Mouse (Mus musculus) frontal cortex, adult 2 months (tissue): ENCODE measurements around the gene Pou2f2. TPM values are rescaled to one million over a fixed set of nuclear protein-coding genes. Genes with fewer than 3 reads are reported as not detected.

Experiments used
- DNase-seq, 2 experiments: peaks; one replicate each; pipeline ENCODE4 v3.0.0; 2022; ENCODE audit warnings: low spot score in 1 of 2; ENCODE audit errors: extremely low spot score in 1 of 2
- polyA plus RNA-seq: library from polyadenylated mRNA; depleted of rRNA; stranded (reverse); fragments of >200 nt; gene quantifications from 2 replicates; pipeline ENCODE4 v1.2.3, GENCODE M21; 2012

Gene Pou2f2
- polyA plus RNA-seq, 1 experiment = 11.5 TPM

DNA sequence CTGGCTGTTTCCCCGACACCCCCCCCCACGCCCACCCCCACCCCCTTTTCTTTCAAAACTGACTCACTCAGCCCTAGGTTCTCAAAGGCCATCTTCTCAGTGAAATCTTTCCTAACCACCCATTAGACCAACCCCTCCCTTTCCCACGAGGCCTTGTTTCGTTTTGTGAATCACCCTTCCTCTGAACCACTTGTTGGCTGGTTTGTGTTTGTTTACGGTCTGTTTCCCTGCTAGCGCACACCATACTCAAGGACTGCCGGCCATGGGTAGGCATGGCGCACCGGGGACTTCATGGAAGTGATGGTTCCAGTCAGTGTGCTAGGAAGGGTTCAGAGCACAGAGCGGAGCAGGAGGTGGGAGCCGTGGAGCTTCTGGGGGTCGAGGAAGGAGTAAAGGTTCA is 70.2 kb downstream of the Pou2f2 start:
- DNase-seq = no peak

DNA sequence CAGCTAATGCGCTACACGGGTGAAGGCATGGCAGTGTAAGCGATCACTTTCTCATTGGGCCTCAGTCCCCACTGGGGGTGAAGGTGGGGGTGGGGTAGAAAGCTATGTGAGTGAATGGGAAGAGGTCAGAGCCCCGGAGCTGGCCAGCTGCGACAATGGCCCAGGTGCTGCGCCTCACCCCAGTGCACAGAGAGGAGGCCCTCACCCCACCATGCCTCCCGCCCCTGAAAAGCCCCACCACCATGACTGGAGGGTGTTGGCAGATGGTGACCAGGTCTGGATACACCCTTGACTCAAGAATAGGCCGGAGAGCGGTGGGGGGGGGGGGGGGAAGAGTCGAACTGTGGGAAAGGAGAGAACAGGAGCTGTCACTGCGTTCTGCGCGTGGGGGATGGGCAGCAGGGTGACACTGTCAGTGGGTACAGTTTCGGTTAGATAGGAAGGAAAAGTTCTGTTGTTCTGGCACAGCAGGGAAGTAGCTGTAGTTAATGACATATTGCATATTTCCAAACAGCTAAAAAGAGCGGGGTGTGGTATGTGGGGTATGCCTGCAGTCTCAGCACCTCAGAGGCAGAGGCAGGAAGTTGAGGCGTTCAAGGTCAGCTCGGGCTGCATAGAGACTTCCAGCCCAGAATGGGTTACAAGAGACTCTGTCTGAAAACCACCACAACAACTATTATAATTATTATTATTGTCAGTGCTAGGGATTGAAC is 72.6 kb downstream of the Pou2f2 start:
- no peak for DNase-seq

DNA sequence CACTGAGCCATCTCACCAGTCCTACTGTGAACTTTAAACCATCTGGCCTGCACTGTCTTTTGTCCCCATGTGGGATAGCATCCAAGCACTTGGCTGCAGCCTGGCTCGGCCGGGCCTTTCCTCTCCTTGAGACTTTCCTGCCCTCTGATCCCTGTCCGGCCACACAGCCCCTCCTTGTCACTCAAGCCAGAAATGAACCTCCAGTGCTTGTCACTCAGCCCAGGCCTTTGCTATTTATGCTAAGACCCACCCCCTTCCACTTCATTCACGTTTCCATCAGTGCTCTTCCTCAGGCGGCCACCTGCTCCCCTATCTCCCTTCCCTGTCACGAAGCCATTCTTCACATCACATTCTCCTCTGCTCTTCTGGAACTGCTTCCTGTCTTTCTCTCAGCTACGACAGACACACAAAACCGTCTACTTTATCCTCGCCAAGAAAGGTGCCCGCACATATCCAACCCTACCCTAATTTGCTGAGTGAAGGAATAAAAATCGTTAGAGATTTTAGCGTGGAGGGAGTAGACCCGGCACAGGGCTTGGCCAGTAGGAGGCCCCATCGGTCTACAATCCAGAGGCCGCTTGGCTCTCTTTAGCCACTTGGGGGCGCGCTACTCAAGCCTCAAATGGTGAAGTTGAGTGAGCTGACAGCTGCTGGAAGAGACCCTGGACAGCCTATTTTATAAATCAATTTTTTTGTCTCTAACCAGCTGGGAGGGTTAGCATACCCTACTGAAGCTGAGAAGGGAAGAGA is 73.9 kb downstream of the Pou2f2 start:
- DNase-seq = peak in 1 of 2 experiments; percentile 91

DNA sequence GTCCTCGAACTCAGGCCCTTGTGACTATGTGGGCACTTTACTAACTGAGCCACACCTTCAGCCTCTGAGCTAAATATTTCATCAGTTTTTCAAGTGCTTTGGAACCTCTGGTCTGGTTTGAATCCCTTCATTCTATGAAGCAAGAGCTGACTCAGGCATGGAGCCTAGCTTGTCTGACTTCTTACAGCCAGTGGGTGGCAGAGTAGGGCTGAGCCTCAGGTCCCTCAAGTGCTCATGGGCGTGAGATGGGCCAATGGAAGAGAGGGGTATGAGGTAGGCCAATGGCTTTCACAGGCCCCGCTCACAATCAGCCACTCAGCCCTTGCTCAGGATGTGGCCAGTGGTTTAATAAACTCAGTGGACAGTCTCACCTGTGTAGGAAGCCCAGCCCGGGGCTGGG is 79.9 kb downstream of the Pou2f2 start:
- no peak for DNase-seq

DNA sequence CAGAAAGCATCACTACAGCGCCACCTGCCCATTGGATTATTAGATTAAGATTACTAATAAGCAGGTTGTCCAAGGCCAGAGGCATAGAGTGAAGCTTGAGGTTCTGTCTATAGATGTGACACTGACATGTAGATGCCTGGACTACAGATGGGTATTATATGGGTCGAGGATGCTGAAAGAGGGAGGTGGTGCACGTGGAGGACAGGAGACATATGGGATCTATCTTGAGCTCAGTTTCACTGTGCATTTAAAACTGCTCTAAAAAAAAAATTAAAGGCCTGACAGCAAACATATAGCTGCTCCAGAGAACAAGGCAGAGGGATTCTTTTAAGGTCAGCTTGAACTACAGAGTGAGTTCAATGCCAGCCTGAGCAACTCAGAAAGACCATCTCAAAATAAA is 81.4 kb downstream of the Pou2f2 start:
- peak; percentile 49 to 51 for DNase-seq

DNA sequence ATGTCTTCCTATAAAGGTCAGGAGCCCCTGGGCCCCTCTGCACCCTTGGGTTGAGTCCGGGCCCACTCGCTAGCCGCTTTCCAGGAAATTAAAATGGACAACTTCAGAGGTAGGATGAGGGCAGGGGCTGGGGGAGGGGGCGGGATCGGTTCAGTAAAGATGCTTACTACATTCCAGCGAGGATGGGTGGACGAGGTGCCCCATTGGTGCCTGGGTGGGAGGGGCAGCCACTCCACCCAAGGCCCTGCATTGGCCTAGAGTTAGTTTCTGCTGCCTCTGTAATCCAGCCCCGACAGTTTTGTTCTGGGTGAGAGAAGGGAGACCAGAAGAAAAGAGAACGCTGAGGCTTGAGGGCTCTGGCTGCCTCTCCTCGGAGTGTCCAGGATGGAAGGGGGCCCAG is 89.7 kb downstream of the Pou2f2 start:
- DNase-seq = no peak

DNA sequence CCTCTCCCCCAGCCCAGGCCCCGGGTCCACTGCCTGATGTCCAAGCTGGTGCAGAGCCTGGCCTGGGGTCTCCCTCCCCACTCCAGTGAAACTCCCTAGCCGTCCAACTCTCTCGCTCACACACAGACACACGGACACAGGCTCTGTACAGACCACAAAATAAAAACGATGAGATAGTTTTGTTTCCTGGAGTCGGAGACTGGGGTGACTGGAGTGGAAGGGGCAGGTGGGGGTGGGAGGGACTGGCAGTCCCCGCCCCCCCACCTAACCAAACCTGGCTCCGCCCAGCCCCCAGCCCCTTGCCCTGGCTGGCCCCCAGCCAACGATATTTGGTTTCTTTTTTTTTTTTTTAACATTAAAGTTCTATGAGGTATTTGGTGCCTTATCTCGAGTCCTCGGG is 90.6 kb downstream of the Pou2f2 start:
- no peak for DNase-seq

DNA sequence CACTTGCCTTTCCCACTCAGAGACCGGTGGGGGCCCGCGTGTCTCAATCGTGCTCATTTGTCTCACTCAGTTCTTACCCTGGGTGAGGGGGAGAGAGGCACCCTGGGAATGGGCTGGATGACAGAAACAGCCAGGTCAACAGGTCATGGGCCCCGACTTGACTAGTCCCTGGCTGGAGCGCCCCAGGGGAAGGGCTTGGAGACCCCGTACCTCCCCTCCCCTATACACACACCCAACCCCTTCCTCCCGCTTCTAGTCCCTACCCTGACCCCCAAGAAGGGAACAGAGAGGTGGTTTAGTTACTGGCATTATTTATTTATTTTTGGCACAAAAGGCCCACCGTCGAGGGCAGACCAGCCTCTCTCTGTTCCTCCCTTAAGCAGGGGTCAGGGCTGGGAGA is 91.0 kb downstream of the Pou2f2 start:
- DNase-seq = no peak

DNA sequence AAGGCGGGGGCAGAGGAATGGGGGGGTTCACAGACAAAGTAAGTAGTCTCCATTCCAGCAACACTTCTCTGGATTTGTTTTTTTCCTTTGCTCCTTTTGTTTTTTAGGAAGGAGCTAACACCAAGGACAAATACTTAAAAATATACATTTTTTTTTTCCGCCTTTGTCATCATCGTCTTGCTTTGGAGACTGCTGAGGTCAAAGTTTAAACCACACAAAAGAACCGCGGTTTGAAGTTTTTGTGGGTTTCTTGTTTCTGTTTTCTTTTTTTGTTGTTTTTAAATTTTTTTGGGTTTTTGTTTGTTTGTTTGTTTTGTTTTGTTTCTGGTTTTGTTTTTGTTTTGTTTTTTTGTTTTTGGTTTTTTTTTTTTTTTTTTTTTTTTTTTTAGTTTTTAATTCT is 91.6 kb downstream of the Pou2f2 start:
- DNase-seq = no peak

DNA sequence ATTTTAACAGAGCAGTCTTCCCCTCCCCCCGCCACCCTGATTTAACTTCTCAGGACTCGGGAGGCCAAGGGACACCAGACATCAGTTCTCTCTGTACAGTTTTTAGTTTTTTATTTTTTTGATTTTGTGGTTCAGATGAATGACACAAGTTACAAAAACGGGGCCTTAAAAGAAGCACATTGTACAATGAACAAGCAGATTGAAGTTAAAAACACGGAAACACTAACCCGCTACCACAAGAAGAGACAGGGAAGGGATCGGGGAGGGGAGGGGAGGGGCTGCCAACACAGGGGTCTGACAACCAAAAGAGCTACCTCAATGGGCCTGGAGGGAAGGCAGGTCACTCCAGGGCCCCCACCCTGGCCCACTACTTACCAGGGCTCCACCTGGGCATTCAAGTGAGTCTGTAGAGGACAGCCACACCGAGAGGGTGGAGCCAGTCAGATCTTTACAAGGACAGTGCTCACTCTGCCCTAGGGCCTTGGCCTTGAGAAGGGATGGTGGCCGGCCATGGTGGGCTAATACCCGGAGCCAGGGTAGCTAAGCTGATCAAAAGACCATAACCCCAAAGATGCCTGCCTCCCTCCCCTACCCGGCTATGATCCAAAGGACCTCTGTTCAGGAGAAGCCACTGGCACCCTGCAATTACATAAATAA is 92.1 kb downstream of the Pou2f2 start:
- DNase-seq = no peak

DNA sequence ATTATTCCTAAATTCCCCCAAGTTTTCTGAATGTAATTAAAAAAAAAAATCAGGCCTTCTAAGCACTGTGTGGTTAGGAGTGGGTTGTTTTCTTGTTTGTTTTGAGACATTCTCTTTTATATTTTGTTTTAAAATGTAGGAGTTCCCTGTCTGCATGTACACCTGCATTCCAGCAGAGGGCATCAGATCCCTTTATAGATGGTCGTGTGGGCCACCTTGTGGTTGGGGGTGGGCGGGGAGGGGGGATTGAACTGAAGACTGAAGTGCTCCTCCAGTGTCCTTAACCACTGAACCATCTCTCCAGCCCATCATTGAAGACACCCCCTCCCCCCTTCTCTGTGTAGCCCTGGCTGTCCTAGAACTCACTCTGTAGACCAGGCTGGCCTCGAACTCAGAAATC is 92.9 kb downstream of the Pou2f2 start:
- no peak for DNase-seq

DNA sequence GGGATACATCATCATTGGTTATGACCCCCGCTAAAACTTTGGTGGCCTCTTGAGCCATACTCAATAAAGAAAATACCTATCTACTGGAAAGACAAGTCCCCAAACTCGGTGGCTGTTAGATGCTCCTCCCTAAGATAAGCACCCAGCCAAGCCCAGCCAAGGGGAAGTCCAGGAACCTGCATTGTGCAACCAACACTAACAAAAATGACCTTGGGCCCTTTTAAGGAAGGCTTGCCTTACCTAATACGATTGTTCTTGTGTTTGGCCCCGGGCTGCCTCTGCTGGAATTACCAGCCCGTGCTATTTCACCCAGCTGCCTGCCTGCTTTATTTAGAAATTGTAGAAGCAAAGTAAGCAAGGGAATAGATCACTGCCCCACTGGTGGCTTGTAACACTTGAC is 94.9 kb downstream of the Pou2f2 start:
- no peak for DNase-seq

DNA sequence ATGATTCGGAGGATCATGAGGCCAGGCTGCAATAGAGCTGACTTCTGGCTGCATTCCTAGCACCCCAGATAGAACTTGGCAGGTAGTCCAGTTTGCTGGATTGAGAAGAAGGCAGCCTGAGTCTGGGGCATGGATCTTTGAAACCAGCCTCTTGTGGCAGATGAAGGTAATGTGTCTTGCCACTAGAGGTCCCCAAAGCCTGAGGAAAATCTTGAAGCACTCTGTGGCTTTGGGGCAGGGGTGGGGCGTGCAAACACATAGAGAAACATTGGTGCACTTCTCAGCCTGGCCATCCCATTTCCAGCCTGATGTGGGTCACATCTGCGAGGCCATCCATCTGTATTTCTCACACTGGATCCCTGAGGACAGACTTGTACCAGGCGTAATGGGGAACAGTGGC is 97.0 kb downstream of the Pou2f2 start:
- DNase-seq = peak in 1 of 2 experiments; percentile 70

DNA sequence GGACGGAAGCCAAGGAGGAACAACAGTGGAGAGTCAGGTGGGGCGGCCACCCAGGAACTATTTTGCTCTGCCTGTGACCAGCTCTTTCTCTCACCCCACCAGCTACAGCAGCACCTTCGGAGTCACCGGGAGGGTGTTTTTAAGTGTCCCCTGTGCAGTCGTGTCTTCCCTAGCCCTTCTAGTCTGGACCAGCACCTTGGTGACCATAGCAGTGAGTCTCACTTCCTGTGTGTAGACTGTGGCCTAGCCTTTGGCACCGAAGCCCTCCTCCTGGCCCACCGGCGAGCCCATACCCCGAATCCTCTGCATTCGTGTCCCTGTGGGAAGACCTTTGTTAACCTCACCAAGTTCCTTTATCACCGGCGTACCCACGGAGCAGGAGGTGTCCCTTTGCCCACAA is 99.1 kb downstream of the Pou2f2 start:
- no peak for DNase-seq

DNA sequence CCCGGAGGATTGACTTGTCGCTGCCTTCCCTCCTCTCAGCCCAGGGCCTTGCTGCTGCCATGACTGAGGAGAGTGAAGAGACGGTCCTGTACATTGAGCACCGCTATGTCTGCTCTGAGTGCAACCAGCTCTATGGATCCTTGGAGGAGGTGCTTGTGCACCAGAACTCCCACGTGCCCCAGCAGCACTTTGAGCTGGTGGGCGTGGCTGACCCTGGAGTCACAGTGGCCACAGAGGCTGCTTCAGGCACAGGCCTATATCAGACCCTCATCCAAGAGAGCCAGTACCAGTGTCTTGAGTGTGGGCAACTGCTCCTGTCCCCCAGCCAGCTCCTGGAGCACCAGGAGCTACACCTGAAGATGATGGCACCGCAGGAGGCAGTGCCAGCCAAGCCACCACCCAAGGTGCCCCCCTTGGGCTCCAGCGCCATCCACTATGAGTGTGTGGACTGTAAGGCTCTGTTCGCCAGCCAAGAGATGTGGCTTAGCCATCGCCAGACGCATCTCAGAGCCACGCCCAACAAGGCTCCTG is 100.0 kb downstream of the Pou2f2 start:
- DNase-seq = no peak

DNA sequence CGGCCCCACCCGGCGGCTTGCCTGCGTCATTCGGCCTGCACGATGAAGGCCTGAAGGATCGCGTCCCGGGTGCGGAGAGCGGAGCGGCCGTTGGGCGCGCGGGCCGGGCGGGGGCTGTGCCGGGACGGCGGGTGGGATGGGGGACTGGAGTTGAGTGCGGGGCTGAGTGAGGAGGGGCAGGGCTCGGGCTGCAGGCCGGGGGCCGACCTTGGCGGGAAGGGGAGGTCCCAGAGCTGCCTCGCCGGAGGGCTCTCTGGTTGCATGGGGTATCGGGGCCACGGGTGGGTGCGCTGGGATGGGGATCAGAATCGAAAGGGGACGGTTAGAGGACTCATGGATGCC is 102.1 kb downstream of the Pou2f2 start:
- no peak for DNase-seq

DNA sequence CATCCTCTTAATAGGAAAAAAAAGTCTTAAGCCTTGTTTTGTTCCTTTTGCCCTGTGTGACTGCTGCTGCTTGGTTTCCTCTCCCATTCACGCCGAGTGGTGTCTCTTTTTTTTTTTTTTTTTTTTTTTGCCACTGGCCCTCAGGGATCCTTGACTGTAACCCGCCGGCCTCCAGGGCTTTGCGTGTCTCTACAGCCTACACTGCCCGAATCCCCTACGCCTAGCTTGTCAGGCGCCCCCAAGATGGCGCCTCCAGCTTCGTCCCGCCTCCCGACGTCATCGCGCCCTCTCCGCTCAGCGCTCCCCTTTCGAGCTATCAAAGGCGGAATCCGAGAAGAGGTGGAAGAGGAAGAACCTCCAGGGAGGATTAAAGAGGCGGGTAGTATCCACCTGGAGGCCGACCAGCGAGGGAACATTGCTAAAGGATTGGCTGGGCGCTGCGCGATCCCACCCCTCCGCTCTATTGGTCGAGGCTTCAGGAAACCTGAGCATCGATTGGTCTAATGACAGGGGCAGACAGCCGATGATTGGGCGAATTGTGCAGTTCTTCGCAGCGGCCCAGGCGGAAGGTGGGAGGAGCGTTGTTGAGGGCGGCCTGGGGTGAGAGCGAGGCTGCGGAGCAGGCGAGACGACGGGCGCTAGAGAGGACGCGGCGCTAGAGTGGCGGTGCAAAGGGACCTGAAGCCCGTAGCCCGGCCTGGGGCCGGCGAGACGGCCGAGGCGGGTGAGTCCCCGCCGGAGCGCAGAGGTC is 102.7 kb downstream of the Pou2f2 start:
- peak; percentile 98 to 99 for DNase-seq

DNA sequence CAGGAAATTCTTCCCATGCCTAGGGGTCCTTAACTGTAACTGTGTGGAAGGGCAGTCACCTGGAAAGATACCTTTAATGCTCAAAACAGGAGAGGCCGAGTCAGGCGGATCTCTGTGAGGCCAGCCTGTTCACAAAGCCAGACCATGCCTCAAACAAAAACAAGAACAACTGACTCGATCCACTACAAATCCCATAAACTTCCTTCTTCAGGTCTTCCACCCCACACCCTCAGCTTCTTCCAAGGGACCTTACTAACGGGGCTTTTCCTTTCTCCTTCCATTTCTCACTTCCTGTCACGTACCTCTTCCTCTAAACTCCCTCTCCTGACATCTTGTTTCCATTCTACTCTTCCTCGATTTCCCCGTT is 103.2 kb downstream of the Pou2f2 start:
- DNase-seq = no peak

DNA sequence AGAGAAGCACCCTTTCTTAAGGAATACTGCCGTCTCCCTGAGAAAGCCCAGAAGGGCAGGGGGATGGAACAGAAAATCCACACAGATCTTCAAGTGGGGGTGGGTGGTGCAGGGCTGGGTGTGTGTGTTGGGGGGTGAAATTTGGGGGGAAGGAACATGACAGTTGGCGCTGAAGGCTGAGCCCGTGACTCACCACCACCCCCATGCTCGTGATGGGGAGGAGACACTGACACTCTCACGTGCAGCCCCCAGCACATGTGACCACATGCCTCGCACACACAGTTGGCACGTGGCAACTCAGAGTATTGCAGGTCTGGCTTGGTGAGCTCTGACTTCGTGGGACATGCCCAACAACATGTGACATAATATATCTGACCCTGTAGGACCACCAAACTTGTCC is 105.6 kb downstream of the Pou2f2 start:
- DNase-seq = peak; percentile 69 to 79

DNA sequence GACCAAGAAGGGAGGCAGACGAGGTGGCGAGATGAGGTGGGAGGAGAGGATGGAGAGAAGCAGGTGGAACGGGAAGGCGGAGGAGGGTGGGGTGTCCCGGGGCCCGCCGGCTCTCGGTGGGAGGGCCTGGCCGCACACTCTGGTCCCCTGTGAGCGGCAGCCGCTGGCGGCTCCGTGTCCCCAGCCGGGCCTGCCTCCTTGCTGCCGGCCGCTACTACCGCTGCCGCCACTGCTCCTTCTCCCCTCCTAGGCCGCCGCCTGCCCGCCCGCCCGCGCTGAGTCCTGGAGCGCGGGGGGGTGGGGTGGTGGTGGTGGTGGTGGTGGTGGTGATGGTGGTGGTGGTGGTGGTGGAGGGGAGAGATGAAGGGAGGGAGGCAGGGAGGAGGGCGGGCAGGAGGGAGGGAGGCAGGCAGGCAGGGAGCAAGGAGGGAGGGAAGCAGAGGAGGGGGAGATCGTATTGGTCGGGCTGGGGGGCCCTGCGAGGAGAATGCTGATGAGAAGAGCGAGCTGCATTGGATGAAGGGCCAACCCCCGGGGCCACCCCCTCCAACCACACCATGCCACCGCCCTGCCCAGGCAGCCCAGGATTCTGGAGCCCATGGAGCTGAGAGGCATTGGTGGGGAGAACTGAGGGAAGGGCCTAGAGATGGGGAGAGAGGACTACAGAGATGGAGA is 106.7 kb downstream of the Pou2f2 start:
- peak in 1 of 2 experiments; percentile 66 for DNase-seq
